Mouse (Mus musculus): Measurements from ENCODE around the gene Pacsin1. TPM values are rescaled to one million over a fixed set of nuclear protein-coding genes. Genes with fewer than 3 reads are reported as not detected.

The Pacsin1 gene
- polyA plus RNA-seq, 1 experiment from 2014 or later: 1.8 TPM

- Histone ChIP-seq H3K4me3 (ENCODE audit: low read depth, low read length) (no peak overlapping the region), H3K9ac (replicated peaks; ENCODE audit: low read depth, low read length) (no peak overlapping the region)
- 57% methylated on average over 7 of the region's 7 CpGs for WGBS
Observed at GRCm38 (mm10) chr17:27676270-27676669, 21.0 kb downstream of the Pacsin1 start.

GRCm38 (mm10) chr17:27677756-27678155 is 22.4 kb downstream of the Pacsin1 start:
- 78% methylated on average over 5 of the region's 5 CpGs for WGBS
- Histone ChIP-seq H3K36me3 (ENCODE audit: control insufficient read depth, insufficient read depth, low read length) (no peaks in the 10 kb centered on the region), H3K9ac (replicated peaks; ENCODE audit: low read depth, low read length) (no peak overlapping the region), H3K27ac (ENCODE audit: low read length) (no peak overlapping the region), H3K9me3 (ENCODE audit: control insufficient read depth, low read depth, low read length) (no peaks in the 10 kb centered on the region), H3K4me2 (replicated peaks; ENCODE audit: low read depth, low read length) (no peak overlapping the region), H3K27me3 (ENCODE audit: control insufficient read depth, insufficient read depth, low read length) (no peaks in the 10 kb centered on the region), H3K4me3 (ENCODE audit: low read depth, low read length) (no peak overlapping the region), H3K4me1 (ENCODE audit: control insufficient read depth, insufficient read depth, low read length) (no peaks in the 10 kb centered on the region)
- ATAC-seq (ENCODE audit: insufficient number of reproducible peaks, insufficient read depth, low FRiP score, low read depth): no peak

More at GRCm38 (mm10) chr17:27676270-27676669, 21.0 kb downstream of the Pacsin1 start:
- ATAC-seq (ENCODE audit: insufficient number of reproducible peaks, insufficient read depth, low FRiP score, low read depth): no peak
- H3K36me3 ChIP-seq (ENCODE audit: control insufficient read depth, insufficient read depth, low read length): no peaks in the 10 kb centered on the region
- H3K4me2 ChIP-seq (replicated peaks; ENCODE audit: low read depth, low read length): no peak overlapping the region
- H3K9me3 ChIP-seq (ENCODE audit: control insufficient read depth, low read depth, low read length): no peaks in the 10 kb centered on the region
- H3K27me3 ChIP-seq (ENCODE audit: control insufficient read depth, insufficient read depth, low read length): no peaks in the 10 kb centered on the region
- no peaks in the 10 kb centered on the region for H3K4me1 ChIP-seq (ENCODE audit: control insufficient read depth, insufficient read depth, low read length)
- H3K27ac ChIP-seq (ENCODE audit: low read length): no peak overlapping the region

- Histone ChIP-seq H3K36me3 (ENCODE audit: control insufficient read depth, insufficient read depth, low read length) (no peaks in the 10 kb centered on the region), H3K9me3 (ENCODE audit: control insufficient read depth, low read depth, low read length) (no peaks in the 10 kb centered on the region), H3K4me2 (replicated peaks; ENCODE audit: low read depth, low read length) (no peak overlapping the region), H3K27me3 (ENCODE audit: control insufficient read depth, insufficient read depth, low read length) (no peaks in the 10 kb centered on the region), H3K4me3 (ENCODE audit: low read depth, low read length) (no peak overlapping the region), H3K4me1 (ENCODE audit: control insufficient read depth, insufficient read depth, low read length) (no peaks in the 10 kb centered on the region), H3K27ac (ENCODE audit: low read length) (no peak overlapping the region), H3K9ac (replicated peaks; ENCODE audit: low read depth, low read length) (no peak overlapping the region)
- no peak; the same call in 1 of the 2 replicates for ATAC-seq (ENCODE audit: insufficient number of reproducible peaks, insufficient read depth, low FRiP score, low read depth)
- 46% methylated on average over 11 of the region's 11 CpGs for WGBS
Observed at GRCm38 (mm10) chr17:27678924-27679813, 23.9 kb downstream of the Pacsin1 start.

- H3K4me2 ChIP-seq (replicated peaks; ENCODE audit: low read depth, low read length): peak overlapping the region; percentile 91
- no peaks in the 10 kb centered on the region for H3K36me3 ChIP-seq (ENCODE audit: control insufficient read depth, insufficient read depth, low read length)
- peak overlapping the region; percentile 36 for H3K4me3 ChIP-seq (ENCODE audit: low read depth, low read length)
- no peak for ATAC-seq (ENCODE audit: insufficient number of reproducible peaks, insufficient read depth, low FRiP score, low read depth)
- no peaks in the 10 kb centered on the region for H3K9me3 ChIP-seq (ENCODE audit: control insufficient read depth, low read depth, low read length)
- 0 out of 2 replicates have a peak, but pooled peaks cover 8% of the 10 kb centered on the region for H3K4me1 ChIP-seq (ENCODE audit: control insufficient read depth, insufficient read depth, low read length)
- no peak overlapping the region; the same call in 1 of the 2 replicates for H3K9ac ChIP-seq (replicated peaks; ENCODE audit: low read depth, low read length)
- WGBS: under 1% methylated on average over 47 of the region's 53 CpGs
- no peak overlapping the region for H3K27ac ChIP-seq (ENCODE audit: low read length)
- H3K27me3 ChIP-seq (ENCODE audit: control insufficient read depth, insufficient read depth, low read length): peaks cover 7% of the 10 kb centered on the region; the same call in 1 of the 2 replicates
Observed at GRCm38 (mm10) chr17:27684886-27685549, 29.7 kb downstream of the Pacsin1 start.

- Histone ChIP-seq H3K4me2 (replicated peaks; ENCODE audit: low read depth, low read length) (peak overlapping the region; percentile 91), H3K4me1 (ENCODE audit: control insufficient read depth, insufficient read depth, low read length) (0 out of 2 replicates have a peak, but pooled peaks cover 8% of the 10 kb centered on the region), H3K9ac (replicated peaks; ENCODE audit: low read depth, low read length) (no peak overlapping the region; the same call in 1 of the 2 replicates), H3K36me3 (ENCODE audit: control insufficient read depth, insufficient read depth, low read length) (no peaks in the 10 kb centered on the region), H3K27me3 (ENCODE audit: control insufficient read depth, insufficient read depth, low read length) (peaks cover 7% of the 10 kb centered on the region; the same call in 1 of the 2 replicates), H3K9me3 (ENCODE audit: control insufficient read depth, low read depth, low read length) (no peaks in the 10 kb centered on the region), H3K4me3 (ENCODE audit: low read depth, low read length) (peak overlapping the region; percentile 36), H3K27ac (ENCODE audit: low read length) (no peak overlapping the region)
- 2% methylated on average over 11 of the region's 11 CpGs for WGBS
- no peak for ATAC-seq (ENCODE audit: insufficient number of reproducible peaks, insufficient read depth, low FRiP score, low read depth)
Observed at GRCm38 (mm10) chr17:27685550-27685913, 30.2 kb downstream of the Pacsin1 start.

- Histone ChIP-seq H3K27ac (ENCODE audit: low read length) (no peak overlapping the region), H3K4me1 (ENCODE audit: control insufficient read depth, insufficient read depth, low read length) (0 out of 2 replicates have a peak, but pooled peaks cover 8% of the 10 kb centered on the region), H3K4me3 (ENCODE audit: low read depth, low read length) (no peak overlapping the region), H3K27me3 (ENCODE audit: control insufficient read depth, insufficient read depth, low read length) (peaks cover 7% of the 10 kb centered on the region; the same call in 1 of the 2 replicates), H3K4me2 (replicated peaks; ENCODE audit: low read depth, low read length) (no peak overlapping the region), H3K9me3 (ENCODE audit: control insufficient read depth, low read depth, low read length) (no peaks in the 10 kb centered on the region), H3K36me3 (ENCODE audit: control insufficient read depth, insufficient read depth, low read length) (no peaks in the 10 kb centered on the region), H3K9ac (replicated peaks; ENCODE audit: low read depth, low read length) (no peak overlapping the region)
- no peak for ATAC-seq (ENCODE audit: insufficient number of reproducible peaks, insufficient read depth, low FRiP score, low read depth)
- WGBS: 36% methylated on average over 5 of the region's 5 CpGs
Observed at GRCm38 (mm10) chr17:27686395-27686794, 31.1 kb downstream of the Pacsin1 start.

GRCm38 (mm10) chr17:27690993-27691693 is 35.8 kb downstream of the Pacsin1 start:
- H3K36me3 ChIP-seq (ENCODE audit: control insufficient read depth, insufficient read depth, low read length): no peaks in the 10 kb centered on the region
- ATAC-seq (ENCODE audit: insufficient number of reproducible peaks, insufficient read depth, low FRiP score, low read depth): no peak
- H3K27ac ChIP-seq (ENCODE audit: low read length): no peak overlapping the region
- 73% methylated on average over 14 of the region's 14 CpGs for WGBS
- no peak overlapping the region for H3K4me3 ChIP-seq (ENCODE audit: low read depth, low read length)
- no peak overlapping the region for H3K4me2 ChIP-seq (replicated peaks; ENCODE audit: low read depth, low read length)
- H3K27me3 ChIP-seq (ENCODE audit: control insufficient read depth, insufficient read depth, low read length): 0 out of 2 replicates have a peak, but pooled peaks cover under 1% of the 10 kb centered on the region
- H3K4me1 ChIP-seq (ENCODE audit: control insufficient read depth, insufficient read depth, low read length): no peaks in the 10 kb centered on the region
- no peaks in the 10 kb centered on the region for H3K9me3 ChIP-seq (ENCODE audit: control insufficient read depth, low read depth, low read length)
- no peak overlapping the region for H3K9ac ChIP-seq (replicated peaks; ENCODE audit: low read depth, low read length)

GRCm38 (mm10) chr17:27699641-27700244 is 44.4 kb downstream of the Pacsin1 start:
- Histone ChIP-seq H3K4me1 (ENCODE audit: control insufficient read depth, insufficient read depth, low read length) (no peaks in the 10 kb centered on the region), H3K9ac (replicated peaks; ENCODE audit: low read depth, low read length) (no peak overlapping the region), H3K36me3 (ENCODE audit: control insufficient read depth, insufficient read depth, low read length) (no peaks in the 10 kb centered on the region), H3K4me2 (replicated peaks; ENCODE audit: low read depth, low read length) (no peak overlapping the region), H3K9me3 (ENCODE audit: control insufficient read depth, low read depth, low read length) (no peaks in the 10 kb centered on the region; the same call in 1 of the 2 replicates), H3K27ac (ENCODE audit: low read length) (no peak overlapping the region), H3K4me3 (ENCODE audit: low read depth, low read length) (no peak overlapping the region), H3K27me3 (ENCODE audit: control insufficient read depth, insufficient read depth, low read length) (no peaks in the 10 kb centered on the region)
- ATAC-seq (ENCODE audit: insufficient number of reproducible peaks, insufficient read depth, low FRiP score, low read depth): no peak
- 87% methylated on average over 17 of the region's 17 CpGs for WGBS

Data from stomach, embryonic 14.5 days (tissue).